Mouse (Mus musculus): ENCODE results near the gene Cfap54. TPM values are rescaled to one million over a fixed set of nuclear protein-coding genes. Genes with fewer than 3 reads are reported as not detected.

Cfap54 gene
- polyA plus RNA-seq, 1 experiment from 2014 or later, result 3.3 TPM

GRCm38 (mm10) chr10:93053315-93053714 is 28.1 kb downstream of the Cfap54 start:
- no peak overlapping the region for H3K4me3 ChIP-seq (ENCODE audit: low read depth, low read length)
- H3K36me3 ChIP-seq (ENCODE audit: control insufficient read depth, insufficient read depth, low read length), result no peaks in the 10 kb centered on the region
- no peak overlapping the region for H3K4me2 ChIP-seq (ENCODE audit: low read depth, low read length)
- H3K9ac ChIP-seq (replicated peaks; ENCODE audit: low read depth, low read length), result no peak overlapping the region
- H3K27me3 ChIP-seq (ENCODE audit: control insufficient read depth, insufficient read depth, low read length), result no peaks in the 10 kb centered on the region
- H3K4me1 ChIP-seq (ENCODE audit: control insufficient read depth, insufficient read depth, low read length), result no peaks in the 10 kb centered on the region
- H3K27ac ChIP-seq (ENCODE audit: low read depth, low read length), result no peak overlapping the region
- WGBS, result 77% methylated on average over 4 of the region's 4 CpGs
- no peaks in the 10 kb centered on the region for H3K9me3 ChIP-seq (ENCODE audit: control insufficient read depth, low read length)
- no peak for ATAC-seq (ENCODE audit: low read depth)

GRCm38 (mm10) chr10:93051016-93051726 is 30.2 kb downstream of the Cfap54 start:
- ATAC-seq (ENCODE audit: low read depth), result peak; percentile 44; the same call in 1 of the 2 replicates
- Histone ChIP-seq H3K27ac (ENCODE audit: low read depth, low read length) (no peak overlapping the region), H3K9ac (replicated peaks; ENCODE audit: low read depth, low read length) (no peak overlapping the region), H3K4me1 (ENCODE audit: control insufficient read depth, insufficient read depth, low read length) (no peaks in the 10 kb centered on the region), H3K4me3 (ENCODE audit: low read depth, low read length) (no peak overlapping the region), H3K9me3 (ENCODE audit: control insufficient read depth, low read length) (no peaks in the 10 kb centered on the region), H3K27me3 (ENCODE audit: control insufficient read depth, insufficient read depth, low read length) (no peaks in the 10 kb centered on the region), H3K36me3 (ENCODE audit: control insufficient read depth, insufficient read depth, low read length) (no peaks in the 10 kb centered on the region), H3K4me2 (ENCODE audit: low read depth, low read length) (peak overlapping the region; percentile 12; the same call in 1 of the 2 replicates)
- 35% methylated on average over 13 of the region's 13 CpGs for WGBS

- no peak for ATAC-seq (ENCODE audit: low read depth)
- H3K27ac ChIP-seq (ENCODE audit: low read depth, low read length), result no peak overlapping the region
- no peak overlapping the region for H3K9ac ChIP-seq (replicated peaks; ENCODE audit: low read depth, low read length)
- H3K4me1 ChIP-seq (ENCODE audit: control insufficient read depth, insufficient read depth, low read length), result no peaks in the 10 kb centered on the region
- WGBS, result 50% methylated on average over 3 of the region's 3 CpGs
- H3K4me3 ChIP-seq (ENCODE audit: low read depth, low read length), result no peak overlapping the region
- no peaks in the 10 kb centered on the region for H3K27me3 ChIP-seq (ENCODE audit: control insufficient read depth, insufficient read depth, low read length)
- H3K9me3 ChIP-seq (ENCODE audit: control insufficient read depth, low read length), result no peaks in the 10 kb centered on the region
- H3K36me3 ChIP-seq (ENCODE audit: control insufficient read depth, insufficient read depth, low read length), result no peaks in the 10 kb centered on the region
- H3K4me2 ChIP-seq (ENCODE audit: low read depth, low read length), result no peak overlapping the region
Observed at GRCm38 (mm10) chr10:93050571-93050970, 30.8 kb downstream of the Cfap54 start.

- H3K9me3 ChIP-seq (ENCODE audit: control insufficient read depth, low read length), result no peaks in the 10 kb centered on the region
- no peaks in the 10 kb centered on the region for H3K27me3 ChIP-seq (ENCODE audit: control insufficient read depth, insufficient read depth, low read length)
- no peak overlapping the region for H3K9ac ChIP-seq (replicated peaks; ENCODE audit: low read depth, low read length)
- H3K4me3 ChIP-seq (ENCODE audit: low read depth, low read length), result no peak overlapping the region
- no peak overlapping the region for H3K4me2 ChIP-seq (ENCODE audit: low read depth, low read length)
- 92% methylated on average over 10 of the region's 10 CpGs for WGBS
- no peaks in the 10 kb centered on the region for H3K4me1 ChIP-seq (ENCODE audit: control insufficient read depth, insufficient read depth, low read length)
- no peak overlapping the region for H3K27ac ChIP-seq (ENCODE audit: low read depth, low read length)
- ATAC-seq (ENCODE audit: low read depth), result no peak
- H3K36me3 ChIP-seq (ENCODE audit: control insufficient read depth, insufficient read depth, low read length), result no peaks in the 10 kb centered on the region
Observed at GRCm38 (mm10) chr10:93043195-93043594, 38.2 kb downstream of the Cfap54 start.

GRCm38 (mm10) chr10:93041850-93042249 is 39.6 kb downstream of the Cfap54 start:
- Histone ChIP-seq H3K4me2 (ENCODE audit: low read depth, low read length) (no peak overlapping the region), H3K27me3 (ENCODE audit: control insufficient read depth, insufficient read depth, low read length) (no peaks in the 10 kb centered on the region), H3K9ac (replicated peaks; ENCODE audit: low read depth, low read length) (no peak overlapping the region), H3K4me1 (ENCODE audit: control insufficient read depth, insufficient read depth, low read length) (no peaks in the 10 kb centered on the region), H3K9me3 (ENCODE audit: control insufficient read depth, low read length) (no peaks in the 10 kb centered on the region), H3K4me3 (ENCODE audit: low read depth, low read length) (no peak overlapping the region), H3K27ac (ENCODE audit: low read depth, low read length) (no peak overlapping the region), H3K36me3 (ENCODE audit: control insufficient read depth, insufficient read depth, low read length) (no peaks in the 10 kb centered on the region)
- 95% methylated on average over 3 of the region's 3 CpGs for WGBS
- ATAC-seq (ENCODE audit: low read depth), result no peak

GRCm38 (mm10) chr10:93041392-93041791 is 40.0 kb downstream of the Cfap54 start:
- no peaks in the 10 kb centered on the region for H3K36me3 ChIP-seq (ENCODE audit: control insufficient read depth, insufficient read depth, low read length)
- H3K4me1 ChIP-seq (ENCODE audit: control insufficient read depth, insufficient read depth, low read length), result no peaks in the 10 kb centered on the region
- no peaks in the 10 kb centered on the region for H3K9me3 ChIP-seq (ENCODE audit: control insufficient read depth, low read length)
- WGBS, result 75% methylated on average over 4 of the region's 4 CpGs
- no peak for ATAC-seq (ENCODE audit: low read depth)
- H3K27me3 ChIP-seq (ENCODE audit: control insufficient read depth, insufficient read depth, low read length), result no peaks in the 10 kb centered on the region
- H3K27ac ChIP-seq (ENCODE audit: low read depth, low read length), result no peak overlapping the region
- no peak overlapping the region for H3K4me2 ChIP-seq (ENCODE audit: low read depth, low read length)
- H3K9ac ChIP-seq (replicated peaks; ENCODE audit: low read depth, low read length), result no peak overlapping the region
- no peak overlapping the region for H3K4me3 ChIP-seq (ENCODE audit: low read depth, low read length)

GRCm38 (mm10) chr10:93036532-93036931 is 44.9 kb downstream of the Cfap54 start:
- Histone ChIP-seq H3K4me3 (ENCODE audit: low read depth, low read length) (no peak overlapping the region), H3K27me3 (ENCODE audit: control insufficient read depth, insufficient read depth, low read length) (no peaks in the 10 kb centered on the region), H3K4me1 (ENCODE audit: control insufficient read depth, insufficient read depth, low read length) (no peaks in the 10 kb centered on the region), H3K36me3 (ENCODE audit: control insufficient read depth, insufficient read depth, low read length) (no peaks in the 10 kb centered on the region), H3K4me2 (ENCODE audit: low read depth, low read length) (no peak overlapping the region), H3K9me3 (ENCODE audit: control insufficient read depth, low read length) (no peaks in the 10 kb centered on the region), H3K9ac (replicated peaks; ENCODE audit: low read depth, low read length) (no peak overlapping the region), H3K27ac (ENCODE audit: low read depth, low read length) (no peak overlapping the region)
- ATAC-seq (ENCODE audit: low read depth), result no peak
- 81% methylated on average over 3 of the region's 3 CpGs for WGBS

- Histone ChIP-seq H3K36me3 (ENCODE audit: control insufficient read depth, insufficient read depth, low read length) (no peaks in the 10 kb centered on the region), H3K4me2 (ENCODE audit: low read depth, low read length) (no peak overlapping the region), H3K27me3 (ENCODE audit: control insufficient read depth, insufficient read depth, low read length) (no peaks in the 10 kb centered on the region), H3K4me1 (ENCODE audit: control insufficient read depth, insufficient read depth, low read length) (no peaks in the 10 kb centered on the region), H3K27ac (ENCODE audit: low read depth, low read length) (no peak overlapping the region), H3K4me3 (ENCODE audit: low read depth, low read length) (no peak overlapping the region), H3K9ac (replicated peaks; ENCODE audit: low read depth, low read length) (no peak overlapping the region), H3K9me3 (ENCODE audit: control insufficient read depth, low read length) (no peaks in the 10 kb centered on the region)
- ATAC-seq (ENCODE audit: low read depth), result no peak
- WGBS, result 49% methylated on average over 10 of the region's 10 CpGs
Observed at GRCm38 (mm10) chr10:93035489-93035888, 45.9 kb downstream of the Cfap54 start.

GRCm38 (mm10) chr10:93023295-93023694 is 58.1 kb downstream of the Cfap54 start:
- H3K4me3 ChIP-seq (ENCODE audit: low read depth, low read length), result no peak overlapping the region
- H3K27ac ChIP-seq (ENCODE audit: low read depth, low read length), result no peak overlapping the region
- no peak for ATAC-seq (ENCODE audit: low read depth)
- H3K36me3 ChIP-seq (ENCODE audit: control insufficient read depth, insufficient read depth, low read length), result no peaks in the 10 kb centered on the region
- H3K9me3 ChIP-seq (ENCODE audit: control insufficient read depth, low read length), result no peaks in the 10 kb centered on the region
- no peak overlapping the region for H3K4me2 ChIP-seq (ENCODE audit: low read depth, low read length)
- H3K4me1 ChIP-seq (ENCODE audit: control insufficient read depth, insufficient read depth, low read length), result no peaks in the 10 kb centered on the region
- no peaks in the 10 kb centered on the region for H3K27me3 ChIP-seq (ENCODE audit: control insufficient read depth, insufficient read depth, low read length)
- 77% methylated on average over 8 of the region's 8 CpGs for WGBS
- no peak overlapping the region for H3K9ac ChIP-seq (replicated peaks; ENCODE audit: low read depth, low read length)
